Mouse (Mus musculus): ENCODE measurements at regions not wholly inside any gene's neighbourhood (a gene's known extent, or its start where the extent isn't known, plus 50 kb on each side); places are given as distances from the start of the nearest gene placed in this dataset.

DNA sequence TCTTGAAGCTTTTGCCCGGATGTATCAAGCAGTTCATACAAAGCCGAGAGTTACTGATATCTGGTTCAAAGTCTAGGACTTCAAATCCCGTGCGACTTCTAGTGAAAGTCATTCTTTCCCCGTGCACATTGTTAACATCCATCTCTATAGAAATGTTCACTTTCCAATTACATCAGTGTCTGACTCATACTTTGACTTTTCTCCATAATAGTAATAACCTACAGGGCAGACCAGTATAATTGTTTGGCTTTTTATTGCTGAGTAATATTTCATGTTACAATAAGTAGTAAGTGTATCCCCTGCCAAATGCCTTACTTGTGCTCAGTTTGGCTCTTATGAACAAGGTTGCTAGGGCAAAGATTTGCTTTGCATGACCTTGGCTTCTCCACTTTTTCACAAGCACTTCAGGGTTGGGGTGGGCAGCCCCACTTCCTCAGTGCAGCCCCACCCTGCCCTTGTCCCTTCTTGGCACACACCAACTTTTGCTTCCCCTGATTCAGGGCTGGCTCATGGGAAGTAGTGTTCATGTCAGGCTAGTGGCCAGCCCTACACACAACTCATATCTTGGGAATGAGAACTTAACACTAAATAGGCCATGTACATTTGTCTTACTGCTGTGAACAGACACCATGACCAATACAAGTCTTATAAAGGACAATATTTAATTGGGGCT lies 229.7 kb downstream of the Ktn1 start:
- no peaks in the 10 kb centered on the region for H3K27me3 ChIP-seq (ENCODE audit: control insufficient read depth, insufficient read depth, insufficient read length)
- no peaks in the 10 kb centered on the region for H3K79me2 ChIP-seq (ENCODE audit: control insufficient read depth, insufficient read depth)
- no peak overlapping the region for H3K4me3 ChIP-seq
- H3ac ChIP-seq (ENCODE audit: control insufficient read depth, insufficient read length), result no peak overlapping the region
- H3K36me3 ChIP-seq (ENCODE audit: control insufficient read depth, insufficient read depth), result no peaks in the 10 kb centered on the region
- no peak for TF ChIP-seq MYOG (IDR thresholded peaks at IDR 0.05; ENCODE audit: control insufficient read depth in 1 of 3, insufficient read depth in 1 of 3, insufficient read length in 2 of 3, low read depth in 2 of 3)
- no peak for TF ChIP-seq POLR2AphosphoS2 (IDR thresholded peaks at IDR 0.05; ENCODE audit: insufficient read length, low read depth)
- TF ChIP-seq TCF3 (IDR thresholded peaks at IDR 0.05; ENCODE audit: insufficient read length, low read depth), result no peak
- TF ChIP-seq CEBPB (IDR thresholded peaks at IDR 0.05; ENCODE audit: insufficient read depth, poor library complexity, severe bottlenecking), result no peak
- TF ChIP-seq SRF (IDR thresholded peaks at IDR 0.05; ENCODE audit: control insufficient read depth, insufficient read length, low read depth), result no peak
- no peak for TF ChIP-seq E2F4 (IDR thresholded peaks at IDR 0.05; ENCODE audit: insufficient read depth)
- TF ChIP-seq POLR2A (IDR thresholded peaks at IDR 0.05; ENCODE audit: insufficient read length, low read depth), result no peak
- TF ChIP-seq MYOD1 (IDR thresholded peaks at IDR 0.05; ENCODE audit: control insufficient read depth in 1 of 3, insufficient read length in 2 of 3, low read depth in 2 of 3), result no peak
- TF ChIP-seq REST (IDR thresholded peaks at IDR 0.05; ENCODE audit: insufficient read depth, insufficient read length), result no peak
- no peak for TF ChIP-seq TCF12 (IDR thresholded peaks at IDR 0.05; ENCODE audit: insufficient read depth, poor library complexity, severe bottlenecking)
- no peak for TF ChIP-seq MAX (IDR thresholded peaks at IDR 0.05; ENCODE audit: low read depth)
- TF ChIP-seq USF1 (IDR thresholded peaks at IDR 0.05; ENCODE audit: low read depth), result no peak
- H3K4me2 ChIP-seq (ENCODE audit: low read depth), result no peak overlapping the region

DNA sequence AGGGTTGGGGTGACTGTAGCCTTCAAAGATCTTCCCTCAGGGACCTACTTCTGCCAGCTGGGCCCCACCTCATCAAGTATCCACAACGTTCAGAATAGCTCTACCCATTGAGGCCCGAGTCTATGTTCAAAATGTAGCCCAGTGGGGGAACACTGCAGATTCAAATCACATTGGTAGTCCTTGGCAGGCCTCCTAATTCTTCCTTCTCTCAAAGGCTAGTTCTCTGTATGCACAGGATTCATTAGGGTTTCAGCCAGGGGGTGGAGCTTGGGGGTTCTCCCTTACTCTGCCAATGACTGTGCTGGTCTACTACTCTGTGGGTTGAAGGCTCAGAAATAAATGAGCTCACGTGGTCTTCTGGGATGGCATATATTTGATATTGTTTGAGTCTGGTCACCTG lies 235.3 kb upstream of the Peli2 start:
- no peaks in the 10 kb centered on the region for H3K36me3 ChIP-seq (ENCODE audit: control insufficient read depth, insufficient read depth)
- H3K27me3 ChIP-seq (ENCODE audit: control insufficient read depth, insufficient read depth, insufficient read length), result no peaks in the 10 kb centered on the region
- no peaks in the 10 kb centered on the region for H3K79me2 ChIP-seq (ENCODE audit: control insufficient read depth, insufficient read depth)
- no peak overlapping the region for H3ac ChIP-seq (ENCODE audit: control insufficient read depth, insufficient read length)
- TF ChIP-seq POLR2AphosphoS2 (IDR thresholded peaks at IDR 0.05; ENCODE audit: insufficient read length, low read depth) (no peak), TCF12 (IDR thresholded peaks at IDR 0.05; ENCODE audit: insufficient read depth, poor library complexity, severe bottlenecking) (no peak), POLR2A (IDR thresholded peaks at IDR 0.05; ENCODE audit: insufficient read length, low read depth) (no peak)
- no peak overlapping the region for H3K4me3 ChIP-seq
- H3K4me2 ChIP-seq (ENCODE audit: low read depth), result no peak overlapping the region

DNA sequence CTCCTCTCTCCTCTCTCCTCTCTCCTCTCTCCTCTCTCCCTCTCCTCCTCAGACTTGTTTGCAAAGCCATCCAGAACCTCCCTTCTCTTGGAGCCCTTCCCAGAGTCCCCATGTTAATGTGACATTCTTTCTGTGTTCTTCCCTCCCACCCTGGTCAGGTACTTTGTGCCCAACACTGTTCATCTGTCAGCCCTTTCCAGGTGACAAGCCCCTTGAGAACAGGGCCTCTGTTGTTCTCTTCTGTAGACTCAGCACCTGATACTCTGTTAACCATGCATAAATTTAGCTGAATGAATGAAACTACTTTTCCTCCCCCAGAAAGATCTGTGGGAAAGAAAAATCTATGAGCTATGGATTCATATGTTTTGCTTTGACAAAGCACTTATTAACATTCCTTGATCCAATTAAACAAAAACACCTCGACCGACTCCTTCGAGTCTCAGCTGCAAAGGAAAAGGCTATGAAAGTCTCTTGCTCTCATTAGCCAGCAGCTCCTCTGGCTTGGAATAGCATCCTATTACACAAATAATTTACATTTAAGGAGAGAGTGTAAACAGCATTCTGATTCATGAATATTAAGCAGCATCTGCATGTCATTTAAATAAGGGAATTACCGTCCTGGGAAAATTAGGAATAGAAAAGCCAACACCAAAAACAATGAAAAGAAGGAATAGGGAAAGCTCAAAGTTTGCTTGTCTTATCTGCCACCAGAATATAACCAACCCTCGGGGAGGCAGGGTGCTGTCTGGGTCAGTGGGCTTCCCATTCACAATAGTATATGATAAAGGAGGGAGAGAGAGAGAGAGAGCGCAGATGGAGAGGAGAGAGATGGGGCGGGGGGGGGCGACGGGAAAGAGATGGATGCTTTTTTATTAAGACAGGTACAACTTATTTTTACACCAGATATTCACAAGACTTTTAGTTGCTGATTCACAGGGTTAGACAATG lies 230.1 kb upstream of the Peli2 start:
- Histone ChIP-seq H3K79me2 (ENCODE audit: control insufficient read depth, insufficient read depth) (no peaks in the 10 kb centered on the region), H3K27me3 (ENCODE audit: control insufficient read depth, insufficient read depth, insufficient read length) (no peaks in the 10 kb centered on the region), H3K4me2 (ENCODE audit: low read depth) (no peak overlapping the region), H3K4me3 (no peak overlapping the region), H3ac (ENCODE audit: control insufficient read depth, insufficient read length) (no peak overlapping the region), H3K36me3 (ENCODE audit: control insufficient read depth, insufficient read depth) (no peaks in the 10 kb centered on the region)
- TF ChIP-seq TCF3 (IDR thresholded peaks at IDR 0.05; ENCODE audit: insufficient read length, low read depth) (no peak), SRF (IDR thresholded peaks at IDR 0.05; ENCODE audit: control insufficient read depth, insufficient read length, low read depth) (no peak), POLR2AphosphoS2 (IDR thresholded peaks at IDR 0.05; ENCODE audit: insufficient read length, low read depth) (no peak), REST (IDR thresholded peaks at IDR 0.05; ENCODE audit: insufficient read depth, insufficient read length) (no peak), CEBPB (IDR thresholded peaks at IDR 0.05; ENCODE audit: insufficient read depth, poor library complexity, severe bottlenecking) (no peak), TCF12 (IDR thresholded peaks at IDR 0.05; ENCODE audit: insufficient read depth, poor library complexity, severe bottlenecking) (no peak), USF1 (IDR thresholded peaks at IDR 0.05; ENCODE audit: low read depth) (no peak), MAX (IDR thresholded peaks at IDR 0.05; ENCODE audit: low read depth) (no peak), MYOD1 (IDR thresholded peaks at IDR 0.05; ENCODE audit: control insufficient read depth in 1 of 3, insufficient read length in 2 of 3, low read depth in 2 of 3) (no peak), POLR2A (IDR thresholded peaks at IDR 0.05; ENCODE audit: insufficient read length, low read depth) (no peak), E2F4 (IDR thresholded peaks at IDR 0.05; ENCODE audit: insufficient read depth) (no peak), MYOG (IDR thresholded peaks at IDR 0.05; ENCODE audit: control insufficient read depth in 1 of 3, insufficient read depth in 1 of 3, insufficient read length in 2 of 3, low read depth in 2 of 3) (no peak)

DNA sequence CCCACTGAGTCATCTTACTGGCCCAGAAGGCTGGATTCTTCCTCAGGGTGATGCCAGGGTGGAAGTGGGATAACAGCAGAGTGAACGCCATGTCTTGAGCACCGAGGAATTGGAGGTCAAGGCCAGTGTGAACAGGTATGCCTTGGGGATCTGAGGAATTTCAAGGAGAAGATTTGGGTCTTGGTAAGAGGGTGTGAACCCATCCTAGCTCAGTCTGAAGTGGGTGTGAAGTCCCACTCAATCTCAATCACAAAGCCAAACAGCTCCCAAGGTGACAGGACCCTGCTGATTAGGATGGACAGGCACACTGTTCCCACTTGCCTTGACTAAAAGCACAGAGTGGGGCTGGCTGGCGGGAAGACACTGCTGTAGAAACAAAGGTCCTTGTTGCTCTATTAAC lies 224.0 kb upstream of the Peli2 start:
- Histone ChIP-seq H3K4me3 (no peak overlapping the region), H3K27me3 (ENCODE audit: control insufficient read depth, insufficient read depth, insufficient read length) (no peaks in the 10 kb centered on the region), H3K36me3 (ENCODE audit: control insufficient read depth, insufficient read depth) (no peaks in the 10 kb centered on the region), H3K79me2 (ENCODE audit: control insufficient read depth, insufficient read depth) (no peaks in the 10 kb centered on the region), H3K4me2 (ENCODE audit: low read depth) (no peak overlapping the region), H3ac (ENCODE audit: control insufficient read depth, insufficient read length) (no peak overlapping the region)
- no peak for TF ChIP-seq POLR2AphosphoS2 (IDR thresholded peaks at IDR 0.05; ENCODE audit: insufficient read length, low read depth)
- no peak for TF ChIP-seq CEBPB (IDR thresholded peaks at IDR 0.05; ENCODE audit: insufficient read depth, poor library complexity, severe bottlenecking)
- no peak for TF ChIP-seq E2F4 (IDR thresholded peaks at IDR 0.05; ENCODE audit: insufficient read depth)
- no peak for TF ChIP-seq POLR2A (IDR thresholded peaks at IDR 0.05; ENCODE audit: insufficient read length, low read depth)
- TF ChIP-seq MYOD1 (IDR thresholded peaks at IDR 0.05; ENCODE audit: control insufficient read depth in 1 of 3, insufficient read length in 2 of 3, low read depth in 2 of 3), result no peak
- TF ChIP-seq USF1 (IDR thresholded peaks at IDR 0.05; ENCODE audit: low read depth), result no peak
- no peak for TF ChIP-seq MAX (IDR thresholded peaks at IDR 0.05; ENCODE audit: low read depth)
- TF ChIP-seq MYOG (IDR thresholded peaks at IDR 0.05; ENCODE audit: control insufficient read depth in 1 of 3, insufficient read depth in 1 of 3, insufficient read length in 2 of 3, low read depth in 2 of 3), result no peak

All from myocyte (in vitro differentiated cells).